In the genomic region with DNA sequence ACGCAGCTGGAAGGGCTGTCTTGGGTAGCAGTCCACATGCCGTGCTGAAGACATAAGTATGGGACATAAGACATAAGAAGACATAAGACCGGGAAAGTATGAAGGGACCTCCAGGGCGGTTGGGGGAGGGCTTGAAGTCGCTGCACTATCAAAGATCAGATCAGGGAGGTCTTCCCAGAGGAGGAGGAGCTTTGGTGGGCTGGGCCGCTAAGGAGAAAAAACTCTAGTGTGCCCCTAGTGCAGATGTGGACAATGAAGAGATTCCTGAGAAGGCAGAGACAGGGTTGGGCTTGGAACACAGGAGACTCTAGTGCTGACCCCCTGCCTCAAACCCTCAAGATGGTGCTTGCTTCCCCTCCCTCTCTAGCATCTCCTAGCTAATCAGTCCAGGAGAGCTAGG, we compare ENCODE assay signal across 29 mouse cellular contexts. TPM values are rescaled to one million over a fixed set of nuclear protein-coding genes. Genes with fewer than 3 reads are reported as not detected.
A peak's percentile ranks its signal among the peaks of the same experiment; 100 is the strongest.
DNase-seq lines count a peak whose midpoint lies in the region; ATAC-seq and TF ChIP-seq lines count a peak whose summit lies in the region.
"Had no signal": no experiment of that assay in that cellular context is flagged by ENCODE, and none has a peak within 500 bp of the region (broad histone marks: within the 10 kb centered on the region; RNA-seq: fewer than 3 reads in every experiment).

No protein-coding gene starts in this region.

- peaks cover 16% of the 10 kb centered on the region for H3K4me1 ChIP-seq in heart, embryonic 11.5 days (ENCODE audit: control insufficient read depth, insufficient read depth, low read length)
- peaks cover 3% of the 10 kb centered on the region for H3K4me1 ChIP-seq in heart, adult 2 months (ENCODE audit: control insufficient read depth, insufficient read depth, low read length)
- H3K4me1 ChIP-seq in liver, embryonic 13.5 days (replicated peaks) = peaks cover 94% of the 10 kb centered on the region

- H3K4me3 ChIP-seq in heart, embryonic 11.5 days (ENCODE audit: low read depth, low read length) = no peak overlapping the region
- no peak overlapping the region for H3K4me3 ChIP-seq in heart, adult 2 months
- peak overlapping the region; percentile 1; the same call in 1 of the 2 replicates for H3K4me3 ChIP-seq in liver, embryonic 13.5 days (replicated peaks)
- H3K4me3 ChIP-seq: embryonic facial prominence, embryonic 10.5 days; embryonic facial prominence, embryonic 15.5 days; layer of hippocampus, adult 2 months; left cerebral cortex, adult 2 months; limb, embryonic 12.5 days; megakaryocyte, embryonic 14.5 days; midbrain, embryonic 12.5 days; neural tube, embryonic 13.5 days had no signal

- no peak for ATAC-seq in heart, embryonic 11.5 days (replicated peaks; ENCODE audit: insufficient number of reproducible peaks, low FRiP score, low TSS enrichment)
- ATAC-seq in liver, embryonic 13.5 days (ENCODE audit: low read depth) = no peak
- ATAC-seq: CD4-positive, CD25-positive, alpha-beta regulatory T cell, adult 4 months; forebrain, embryonic 16.5 days; hindbrain, embryonic 16.5 days; lung, postnatal 0 days had no signal

- H3K79me2 ChIP-seq in heart, adult 2 months (replicated peaks; ENCODE audit: control insufficient read depth, insufficient read depth, low read length) = no peaks in the 10 kb centered on the region

- intact Hi-C loops in heart, adult 2 months (cut with DNase I) = no loop called here

- no peak for TF ChIP-seq POLR2A in heart, adult 2 months (IDR thresholded peaks at IDR 0.05; ENCODE audit: insufficient read depth, low read depth, low read length)

- peak overlapping the region; percentile 24 for H3K4me2 ChIP-seq in heart, embryonic 11.5 days
- H3K4me2 ChIP-seq in liver, embryonic 13.5 days = peak overlapping the region; percentile 39
- H3K4me2 ChIP-seq: embryonic facial prominence, embryonic 15.5 days; limb, embryonic 12.5 days; midbrain, embryonic 12.5 days; neural tube, embryonic 13.5 days had no signal

- no peak for TF ChIP-seq EP300 in heart, adult 2 months (IDR thresholded peaks at IDR 0.05; ENCODE audit: insufficient read depth, low read depth, low read length)

- no peak overlapping the region for H3K27ac ChIP-seq in heart, embryonic 11.5 days (ENCODE audit: low read depth, low read length)
- no peak overlapping the region for H3K27ac ChIP-seq in heart, adult 2 months
- peak overlapping the region; percentile 74 for H3K27ac ChIP-seq in liver, embryonic 13.5 days
- H3K27ac ChIP-seq: embryonic facial prominence, embryonic 10.5 days; embryonic facial prominence, embryonic 15.5 days; layer of hippocampus, adult 2 months; left cerebral cortex, adult 2 months; limb, embryonic 12.5 days; midbrain, embryonic 12.5 days; neural tube, embryonic 13.5 days had no signal

- WGBS in heart, embryonic 11.5 days (ENCODE audit: insufficient replicate concordance) = 48% methylated on average over 6 of the region's 6 CpGs
- 49% methylated on average over 6 of the region's 6 CpGs for WGBS in heart, adult 2 months
- WGBS in liver, embryonic 13.5 days (ENCODE audit: insufficient replicate concordance) = 17% methylated on average over 6 of the region's 6 CpGs

- no peak for TF ChIP-seq CTCF in heart, adult 2 months (IDR thresholded peaks at IDR 0.05)

- no peak for DNase-seq in heart, adult 2 months
- DNase-seq in ZHBTc4 (ENCODE audit: low read depth, low spot score) = peak; percentile 81
- DNase-seq in liver, embryonic 13.5 days = no peak
- no peak for DNase-seq in adrenal gland, postnatal 14 days
- no peak for DNase-seq in MN1 (ENCODE audit: low spot score)
- no peak for DNase-seq in urinary bladder, postnatal 25 days (ENCODE audit: low spot score)
- DNase-seq: adrenal gland, postnatal 36 days; cerebellum, adult 2 months; cerebellum, postnatal 14 days; heart, postnatal 10 days; kidney, adult 18-20 months; kidney, postnatal 36 days; lung, adult 18-20 months; lung, postnatal 4 days; thymus, adult 2 months; thymus, postnatal 36 days had no signal

- H3K27me3 ChIP-seq in heart, embryonic 11.5 days (ENCODE audit: control insufficient read depth, insufficient read depth, low read length) = no peaks in the 10 kb centered on the region
- H3K27me3 ChIP-seq in heart, adult 2 months (ENCODE audit: control insufficient read depth, insufficient read depth, low read length) = no peaks in the 10 kb centered on the region
- H3K27me3 ChIP-seq in liver, embryonic 13.5 days = no peaks in the 10 kb centered on the region

- no peaks in the 10 kb centered on the region for H3K36me3 ChIP-seq in heart, embryonic 11.5 days (ENCODE audit: control insufficient read depth, insufficient read depth, low read length)
- H3K36me3 ChIP-seq in heart, adult 2 months (ENCODE audit: control insufficient read depth, insufficient read depth, low read length) = no peaks in the 10 kb centered on the region
- H3K36me3 ChIP-seq in liver, embryonic 13.5 days = no peaks in the 10 kb centered on the region
- H3K36me3 ChIP-seq: embryonic facial prominence, embryonic 10.5 days; embryonic facial prominence, embryonic 15.5 days; limb, embryonic 12.5 days; midbrain, embryonic 12.5 days; neural tube, embryonic 13.5 days had no signal

- no peak overlapping the region for H3K9ac ChIP-seq in heart, embryonic 11.5 days (ENCODE audit: low read depth, low read length)
- H3K9ac ChIP-seq in heart, adult 2 months (ENCODE audit: low read depth, low read length) = no peak overlapping the region
- peak overlapping the region; percentile 42 for H3K9ac ChIP-seq in liver, embryonic 13.5 days
- H3K9ac ChIP-seq: embryonic facial prominence, embryonic 15.5 days; limb, embryonic 12.5 days; midbrain, embryonic 12.5 days; neural tube, embryonic 13.5 days had no signal

- no peaks in the 10 kb centered on the region for H3K9me3 ChIP-seq in heart, embryonic 11.5 days (replicated peaks; ENCODE audit: control insufficient read depth, low read length)
- H3K9me3 ChIP-seq in liver, embryonic 13.5 days (replicated peaks) = no peaks in the 10 kb centered on the region
- H3K9me3 ChIP-seq: embryonic facial prominence, embryonic 10.5 days; embryonic facial prominence, embryonic 15.5 days; limb, embryonic 12.5 days; megakaryocyte, embryonic 14.5 days; midbrain, embryonic 12.5 days; neural tube, embryonic 13.5 days had no signal

RNA-seq across cellular contexts. Expression of a gene that starts 6.0 kb away (rescaled TPM):
- polyA plus RNA-seq in heart, embryonic 11.5 days (2014; fragmentation: Nextera tagmentation; extraction: Ambion mirVana) = 13.0 and 13.6 TPM in 2 replicates
- 10 to 100 TPM; 28.6 to 43.2 TPM for total RNA-seq in heart, adult 2 months (2021)
- polyA plus RNA-seq in heart, adult 2 months (2012; rRNA removed) = 38.2 and 41.6 TPM in 2 replicates
- 2.2 TPM in 2 replicates for polyA plus RNA-seq in liver, embryonic 13.5 days (2015; fragmentation: Nextera tagmentation; extraction: Ambion mirVana)
- 0.08 and 0.74 TPM in 2 replicates for total RNA-seq in adrenal gland, postnatal 14 days (2021)
- polyA plus RNA-seq: CD4-positive, CD25-positive, alpha-beta regulatory T cell, adult 4 months had no signal

RNA-seq across cellular contexts. Expression of a gene that starts 24.4 kb away (rescaled TPM):
- polyA plus RNA-seq in heart, embryonic 11.5 days (2014; fragmentation: Nextera tagmentation; extraction: Ambion mirVana) = 21.4 and 23.6 TPM in 2 replicates
- total RNA-seq in heart, adult 2 months (2021) = 10 to 100 TPM; 13.0 to 14.0 TPM
- 14.0 and 15.3 TPM in 2 replicates for polyA plus RNA-seq in heart, adult 2 months (2012; rRNA removed)
- 67.3 and 68.2 TPM in 2 replicates for polyA plus RNA-seq in liver, embryonic 13.5 days (2015; fragmentation: Nextera tagmentation; extraction: Ambion mirVana)
- total RNA-seq in adrenal gland, postnatal 14 days (2021) = 46.6 and 48.4 TPM in 2 replicates
